Mouse (Mus musculus) midbrain, embryonic 14.5 days (tissue): ENCODE measurements around the gene Esyt2. TPM values are rescaled to one million over a fixed set of nuclear protein-coding genes. Genes with fewer than 3 reads are reported as not detected.
A peak's percentile ranks its signal among the peaks of the same experiment; 100 is the strongest.

Experiments
- ATAC-seq: fragments of 200-750 bp; cut with Nextera tagmentation; 2 replicates; pipeline ENCODE4 v1.8.0; 2017; ENCODE audit warnings: moderate number of reproducible peaks, moderate library complexity; ENCODE audit not compliant: low FRiP score, low TSS enrichment
- DNase-seq: peaks from one replicate; pipeline ENCODE4 v3.0.0-alpha.2; 2015
- H3K27ac ChIP-seq: fragments of 300-500 bp; sonication (generic); replicated peaks from 2 replicates; pipeline ENCODE4 v1.5.1; 2014; ENCODE audit warnings: mild to moderate bottlenecking, low read depth, low read length, moderate library complexity
- H3K27me3 ChIP-seq: fragments of 300-500 bp; sonication (generic); 2 replicates; pipeline ENCODE4 v1.6.1; 2014; ENCODE audit warnings: low read length, control low read depth, mixed read lengths; ENCODE audit not compliant: control insufficient read depth, insufficient read depth
- H3K36me3 ChIP-seq: fragments of 300-500 bp; sonication (generic); 2 replicates; pipeline ENCODE4 v1.6.1; 2014; ENCODE audit warnings: low read length, control low read depth; ENCODE audit not compliant: control insufficient read depth, insufficient read depth
- H3K4me1 ChIP-seq: fragments of 300-500 bp; sonication (generic); 2 replicates; pipeline ENCODE4 v1.6.1; 2014; ENCODE audit warnings: mild to moderate bottlenecking, antibody characterized with exemption, low read length, control low read depth; ENCODE audit not compliant: control insufficient read depth, insufficient read depth
- H3K4me2 ChIP-seq: fragments of 300-500 bp; sonication (generic); 2 replicates; pipeline ENCODE4 v1.6.1; 2014; ENCODE audit warnings: mild to moderate bottlenecking, low read length, moderate library complexity
- H3K4me3 ChIP-seq: fragments of 300-500 bp; sonication (generic); replicated peaks from 2 replicates; pipeline ENCODE4 v1.5.1; 2014; ENCODE audit warnings: low read depth, low read length
- H3K9ac ChIP-seq: fragments of 300-500 bp; sonication (generic); replicated peaks from 2 replicates; pipeline ENCODE4 v1.6.1; 2014; ENCODE audit warnings: mild to moderate bottlenecking, low read length, moderate library complexity
- H3K9me3 ChIP-seq: fragments of 300-500 bp; sonication (generic); 2 replicates; pipeline ENCODE4 v1.6.1; 2016; ENCODE audit warnings: low read length, control low read depth, mixed read lengths; ENCODE audit not compliant: control insufficient read depth
- WGBS: fragments of 180-500 bp; shearing (Covaris S2); extraction: QIAGEN DNeasy Blood & Tissue Kit; methylation state at CpG from one replicate; pipeline ENCODE4 v1.1.7; 2014; 5-methylcytosine and 5-hydroxymethylcytosine counted together
- polyA plus RNA-seq: library from polyadenylated mRNA; unstranded; fragments of >200 nt; fragmentation: Nextera tagmentation; extraction: Ambion mirVana; gene quantifications from 2 replicates; pipeline ENCODE4 v1.2.1, GENCODE M21; 2014

The Esyt2 gene
- polyA plus RNA-seq, 1 experiment from 2014 or later, result 18.5 TPM

DNA sequence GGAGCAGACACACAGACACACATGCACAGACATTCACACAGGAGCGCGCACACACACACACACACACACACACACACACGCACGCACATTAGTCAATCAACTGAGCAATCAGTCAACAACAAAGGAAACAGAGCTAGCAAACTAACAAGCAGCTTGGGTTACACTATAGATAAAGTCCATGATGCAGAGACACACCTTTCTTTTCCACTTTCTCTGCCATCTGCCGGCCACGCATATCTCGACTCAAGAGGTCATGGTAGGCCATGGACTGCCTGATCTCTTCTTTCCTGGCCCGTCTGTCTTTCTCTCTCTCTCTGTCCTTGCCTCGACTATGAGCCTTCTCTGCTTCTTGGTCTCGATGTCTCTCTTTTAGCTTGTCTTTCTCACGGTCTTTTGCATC is 25.4 kb upstream of the Esyt2 start:
- WGBS, result 93% methylated on average over 11 of the region's 11 CpGs
- no peak overlapping the region for H3K4me2 ChIP-seq

DNA sequence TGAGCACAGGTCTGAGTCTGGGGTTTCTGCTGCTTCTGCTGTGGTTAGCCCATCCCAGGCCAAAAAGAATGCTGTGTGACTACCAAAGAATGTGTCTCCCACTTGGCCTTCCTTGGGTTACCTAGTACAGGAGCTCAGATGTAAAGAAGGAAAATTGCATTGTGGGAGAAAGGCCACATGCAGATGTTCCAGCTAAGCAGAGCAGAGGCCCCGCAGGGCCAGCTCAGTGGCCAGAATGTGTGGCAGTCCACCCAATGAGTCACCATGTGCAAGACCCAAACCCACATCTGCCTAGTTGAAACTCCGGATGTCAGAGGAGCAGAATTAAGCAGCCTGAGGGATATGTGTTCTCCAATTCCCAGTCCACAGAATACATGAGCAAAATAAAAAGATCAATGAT is 22.7 kb upstream of the Esyt2 start:
- ATAC-seq (no peak), DNase-seq (no peak)
- H3K4me3 ChIP-seq, result no peak overlapping the region
- peaks cover 11% of the 10 kb centered on the region for H3K36me3 ChIP-seq
- no peaks in the 10 kb centered on the region for H3K9me3 ChIP-seq
- WGBS, result 79% methylated on average over 2 of the region's 2 CpGs
- H3K27ac ChIP-seq, result no peak overlapping the region
- H3K4me1 ChIP-seq, result peaks cover 7% of the 10 kb centered on the region; the same call in 1 of the 2 replicates
- no peak overlapping the region for H3K9ac ChIP-seq
- H3K27me3 ChIP-seq, result no peaks in the 10 kb centered on the region
- no peak overlapping the region for H3K4me2 ChIP-seq

More for the DNA sequence above, 25.4 kb upstream of the Esyt2 start:
- Histone ChIP-seq H3K4me1 (no peaks in the 10 kb centered on the region), H3K27ac (no peak overlapping the region), H3K27me3 (no peaks in the 10 kb centered on the region), H3K9ac (no peak overlapping the region), H3K9me3 (no peaks in the 10 kb centered on the region), H3K4me3 (no peak overlapping the region), H3K36me3 (peaks cover 19% of the 10 kb centered on the region)
- ATAC-seq, result no peak
- no peak for DNase-seq

DNA sequence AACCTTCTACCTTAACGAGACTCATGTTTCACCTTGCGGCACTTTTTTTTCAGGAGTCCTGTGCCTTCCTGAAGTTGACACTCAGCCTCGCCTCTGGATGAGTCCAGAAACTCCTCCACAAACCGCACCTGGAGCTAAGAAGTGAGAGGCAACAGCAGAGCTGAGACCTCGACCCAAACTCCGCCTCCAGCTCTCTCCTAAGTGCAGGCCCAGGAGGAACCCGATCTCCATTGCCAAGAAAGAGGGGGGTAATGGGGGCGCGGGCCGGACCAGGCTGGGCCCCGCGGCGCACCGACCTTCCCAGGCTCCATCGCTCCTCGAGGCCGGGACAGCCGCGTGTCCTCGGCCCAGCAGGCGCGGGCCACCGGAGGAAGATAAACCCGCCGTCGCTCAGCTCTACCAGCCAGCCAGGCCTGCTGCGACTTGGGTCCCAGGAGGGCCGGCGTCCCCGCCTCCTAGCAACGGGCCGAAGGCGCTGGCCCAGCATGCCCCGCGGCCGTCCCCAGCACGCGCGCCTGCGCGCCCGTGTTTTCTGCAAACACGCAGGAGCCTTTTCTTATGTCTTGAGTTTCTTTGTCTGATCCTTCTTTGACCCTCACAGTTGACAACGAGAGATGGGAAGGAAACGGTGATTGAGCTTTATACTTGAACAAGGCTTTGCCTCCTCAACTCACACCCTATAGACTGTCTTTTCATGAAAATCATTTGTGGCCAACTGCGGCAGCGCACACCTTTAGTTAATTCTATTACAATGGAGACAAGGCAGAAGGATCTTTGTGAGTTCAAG is 18.2 kb upstream of the Esyt2 start, which contains the start of gene Wdr60:
TSS of gene Wdr60 (minus strand) at position 468 of the 787 bp plus-strand sequence.
- peak within 1 kb of the TSS; percentile 74 for H3K9ac ChIP-seq
- peak; percentile 97 for ATAC-seq
- H3K27me3 ChIP-seq, result no peaks in the 10 kb centered on the region
- H3K4me3 ChIP-seq, result peak within 1 kb of the TSS; percentile 51
- H3K4me2 ChIP-seq, result peak within 1 kb of the TSS; percentile 62
- H3K27ac ChIP-seq, result peak within 1 kb of the TSS; percentile 80
- H3K36me3 ChIP-seq, result no peaks in the 10 kb centered on the region
- H3K9me3 ChIP-seq, result no peaks in the 10 kb centered on the region
- peak; percentile 96 for DNase-seq
- 2% methylated on average over 47 of the region's 47 CpGs for WGBS
- H3K4me1 ChIP-seq, result peaks cover 9% of the 10 kb centered on the region; the same call in 1 of the 2 replicates

- no peak for ATAC-seq
- Histone ChIP-seq H3K4me1 (peaks cover 9% of the 10 kb centered on the region; the same call in 1 of the 2 replicates), H3K9ac (no peak overlapping the region), H3K27ac (no peak overlapping the region), H3K27me3 (no peaks in the 10 kb centered on the region), H3K4me2 (no peak overlapping the region), H3K4me3 (no peak overlapping the region), H3K9me3 (no peaks in the 10 kb centered on the region), H3K36me3 (no peaks in the 10 kb centered on the region)
- no peak for DNase-seq
- WGBS, result 98% methylated on average over 2 of the region's 2 CpGs
Observed at GRCm38 (mm10) chr12:116264756-116265155, 16.2 kb upstream of the Esyt2 start.

- H3K27me3 ChIP-seq, result no peaks in the 10 kb centered on the region
- ATAC-seq (no peak), DNase-seq (no peak)
Observed at GRCm38 (mm10) chr12:116265275-116265674, 15.7 kb upstream of the Esyt2 start.

DNA sequence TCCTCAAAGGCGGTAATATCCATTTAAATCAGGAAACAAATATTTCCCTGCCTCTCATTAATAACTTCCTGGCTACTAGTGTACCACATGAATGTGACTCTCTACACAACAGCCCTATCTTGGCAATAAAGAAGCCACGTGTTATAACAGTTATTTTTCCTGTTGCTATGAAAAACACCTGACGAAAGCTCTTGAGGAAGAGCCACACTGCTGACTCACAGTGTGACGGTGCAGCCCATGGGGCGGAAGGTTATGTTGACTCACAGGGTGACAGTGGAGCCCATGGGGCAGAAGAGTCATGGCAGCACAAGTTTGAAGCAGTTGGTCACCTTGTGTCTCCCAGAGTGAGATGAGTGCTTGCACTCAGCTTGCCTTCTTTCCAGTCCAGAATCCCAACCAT is 11.5 kb upstream of the Esyt2 start:
- Histone ChIP-seq H3K9ac (no peak overlapping the region), H3K27ac (no peak overlapping the region), H3K27me3 (no peaks in the 10 kb centered on the region), H3K36me3 (no peaks in the 10 kb centered on the region), H3K4me1 (no peaks in the 10 kb centered on the region), H3K4me2 (no peak overlapping the region), H3K4me3 (no peak overlapping the region), H3K9me3 (no peaks in the 10 kb centered on the region)
- 91% methylated on average over 5 of the region's 5 CpGs for WGBS
- ATAC-seq, result no peak
- DNase-seq, result no peak

More at GRCm38 (mm10) chr12:116265275-116265674, 15.7 kb upstream of the Esyt2 start:
- H3K4me2 ChIP-seq, result no peak overlapping the region
- H3K9ac ChIP-seq, result no peak overlapping the region
- H3K36me3 ChIP-seq, result no peaks in the 10 kb centered on the region
- WGBS, result 87% methylated on average over 2 of the region's 2 CpGs
- H3K9me3 ChIP-seq, result no peaks in the 10 kb centered on the region
- no peak overlapping the region for H3K4me3 ChIP-seq
- H3K27ac ChIP-seq, result no peak overlapping the region
- H3K4me1 ChIP-seq, result peaks cover 9% of the 10 kb centered on the region; the same call in 1 of the 2 replicates

GRCm38 (mm10) chr12:116270538-116270937 is 10.5 kb upstream of the Esyt2 start:
- Histone ChIP-seq H3K4me2 (no peak overlapping the region), H3K4me3 (no peak overlapping the region), H3K27ac (no peak overlapping the region), H3K9ac (no peak overlapping the region), H3K27me3 (no peaks in the 10 kb centered on the region), H3K36me3 (no peaks in the 10 kb centered on the region), H3K4me1 (no peaks in the 10 kb centered on the region), H3K9me3 (no peaks in the 10 kb centered on the region)
- ATAC-seq (no peak), DNase-seq (no peak)
- 83% methylated on average over 1 of the region's 1 CpGs for WGBS

DNA sequence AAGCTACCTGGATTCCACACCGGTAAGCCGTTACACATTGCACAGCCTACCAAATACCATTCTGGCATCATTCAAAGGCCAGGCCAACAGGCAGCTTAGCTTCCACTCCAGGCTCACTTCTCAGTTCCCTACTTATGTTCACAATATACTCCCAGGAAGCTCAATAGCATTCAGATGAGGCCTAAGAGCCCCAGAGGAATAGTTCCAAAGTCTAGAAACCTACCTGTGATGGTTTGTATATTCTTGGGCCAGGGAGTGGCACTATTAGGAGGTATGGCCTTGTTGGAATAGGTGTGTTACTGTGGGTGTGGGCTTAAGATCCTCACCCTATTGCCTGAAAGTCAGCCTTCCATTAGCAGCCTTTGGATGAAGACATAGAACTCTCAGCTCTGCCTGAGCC is 9.9 kb upstream of the Esyt2 start:
- ATAC-seq (no peak), DNase-seq (no peak)
- no peaks in the 10 kb centered on the region for H3K4me1 ChIP-seq
- H3K27ac ChIP-seq, result no peak overlapping the region
- no peak overlapping the region for H3K4me2 ChIP-seq
- no peaks in the 10 kb centered on the region for H3K36me3 ChIP-seq
- H3K27me3 ChIP-seq, result no peaks in the 10 kb centered on the region
- WGBS, result 95% methylated on average over 2 of the region's 2 CpGs
- no peak overlapping the region for H3K4me3 ChIP-seq
- H3K9me3 ChIP-seq, result no peaks in the 10 kb centered on the region
- no peak overlapping the region for H3K9ac ChIP-seq

DNA sequence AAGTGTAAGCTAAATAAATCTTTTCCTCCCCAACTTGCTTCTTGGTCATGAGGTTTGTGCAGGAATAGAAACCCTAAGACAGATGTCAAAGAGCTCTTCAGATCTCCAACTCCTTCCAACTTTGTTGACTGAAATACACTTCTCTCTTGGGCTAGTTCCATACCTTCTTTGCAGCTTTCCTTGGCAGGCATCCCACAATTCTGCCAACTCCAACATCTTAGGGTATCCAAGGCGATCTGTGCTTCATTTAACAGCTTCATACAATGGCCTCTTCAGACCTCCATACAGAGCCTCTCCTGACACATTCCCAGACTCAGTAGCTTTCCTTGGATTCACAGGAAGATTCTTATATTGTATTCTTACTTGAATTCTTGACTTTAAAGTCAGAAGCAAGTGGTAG is 7.3 kb upstream of the Esyt2 start:
- WGBS, result 79% methylated on average over 1 of the region's 1 CpGs
- no peaks in the 10 kb centered on the region for H3K4me1 ChIP-seq
- no peak overlapping the region for H3K27ac ChIP-seq
- no peak for ATAC-seq
- H3K9ac ChIP-seq, result no peak overlapping the region
- no peaks in the 10 kb centered on the region for H3K27me3 ChIP-seq
- H3K4me3 ChIP-seq, result no peak overlapping the region
- H3K4me2 ChIP-seq, result no peak overlapping the region
- H3K36me3 ChIP-seq, result no peaks in the 10 kb centered on the region
- H3K9me3 ChIP-seq, result no peaks in the 10 kb centered on the region
- no peak for DNase-seq
